Mouse (Mus musculus): ENCODE results near the gene Rab3il1.

Gene Rab3il1

DNA sequence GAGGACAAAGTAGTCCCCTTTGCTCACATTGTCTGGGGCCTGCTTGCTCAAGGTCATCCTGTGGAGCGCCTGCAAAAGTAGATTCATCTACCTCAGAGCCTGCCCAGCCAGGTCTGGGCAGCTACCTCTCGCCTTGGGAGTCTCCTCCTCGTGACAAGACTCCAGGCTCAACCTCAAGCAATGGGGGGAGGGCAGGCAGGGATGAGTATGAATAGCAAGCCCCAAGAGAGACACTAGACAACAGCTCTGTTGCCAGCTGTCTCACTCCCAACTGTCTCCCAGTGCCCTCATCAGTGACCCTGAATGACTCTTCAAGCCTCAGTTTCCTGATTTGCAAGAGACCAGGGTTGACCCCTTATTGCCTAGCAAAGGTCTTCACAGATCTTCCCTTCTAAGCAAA lies 11.9 kb downstream of the Rab3il1 start:
- DNase-seq (ENCODE audit: low read depth, low spot score), result no peak

DNA sequence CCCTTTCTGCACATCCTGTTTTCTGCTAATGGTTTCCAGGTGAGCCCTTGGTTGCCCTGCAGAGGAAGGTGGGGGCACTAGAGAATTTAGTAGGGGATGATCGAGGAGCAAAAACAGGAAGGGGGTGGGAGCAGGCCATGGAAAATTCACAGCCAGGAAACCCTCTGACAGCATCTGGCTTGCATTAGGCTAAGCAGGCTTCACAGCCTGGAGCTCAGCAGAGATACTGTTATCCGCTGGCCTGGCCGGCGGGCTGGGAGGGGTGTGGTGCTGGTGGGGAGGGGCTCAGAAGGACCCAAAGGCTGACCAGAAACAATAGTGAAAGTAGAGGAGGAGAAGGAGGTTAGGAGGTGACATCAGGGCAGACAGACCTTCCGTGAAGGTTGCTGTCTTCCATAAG lies 12.4 kb downstream of the Rab3il1 start:
- no peak for DNase-seq (ENCODE audit: low read depth, low spot score)

DNA sequence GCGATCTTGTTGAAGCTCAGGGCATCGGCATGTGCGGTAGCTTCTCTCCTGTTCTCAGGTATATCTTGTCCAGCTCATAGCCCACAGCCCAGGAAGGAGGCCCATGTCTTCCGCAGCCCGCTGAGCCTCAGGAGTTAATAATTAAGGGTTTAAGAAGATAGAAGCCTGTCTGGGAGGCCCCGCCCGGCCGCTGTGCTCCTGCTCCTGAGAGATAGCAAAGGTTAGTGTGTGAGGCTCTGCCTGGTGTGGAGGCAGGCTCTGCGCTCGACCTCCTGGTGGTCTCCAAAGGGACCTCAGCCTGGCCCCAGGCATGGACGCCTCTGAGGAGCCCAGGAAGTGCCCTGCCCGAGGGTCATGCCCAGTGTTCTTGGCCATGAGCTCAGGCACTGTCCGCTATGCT lies 13.4 kb downstream of the Rab3il1 start:
- DNase-seq (ENCODE audit: low read depth, low spot score), result no peak

DNA sequence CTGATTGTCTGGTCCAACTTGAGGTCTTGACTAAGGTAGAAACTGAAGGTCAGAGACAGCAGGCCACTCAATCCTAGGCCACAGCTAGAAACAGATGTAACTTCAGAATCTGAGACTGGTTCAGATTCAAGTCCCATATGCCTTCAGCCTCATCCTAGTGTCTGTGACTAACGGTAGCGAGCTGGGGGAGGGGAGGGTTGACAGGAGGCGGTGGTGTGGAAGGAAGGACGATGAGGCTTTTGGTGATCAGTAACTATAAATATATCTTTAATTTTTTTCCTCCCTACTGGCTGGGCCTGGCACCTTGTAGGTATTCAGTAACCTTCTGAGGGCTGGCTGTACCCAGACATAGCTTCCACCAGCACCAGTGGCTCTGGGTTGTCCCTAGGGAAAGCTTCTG lies 14.0 kb downstream of the Rab3il1 start:
- no peak for DNase-seq (ENCODE audit: low read depth, low spot score)

DNA sequence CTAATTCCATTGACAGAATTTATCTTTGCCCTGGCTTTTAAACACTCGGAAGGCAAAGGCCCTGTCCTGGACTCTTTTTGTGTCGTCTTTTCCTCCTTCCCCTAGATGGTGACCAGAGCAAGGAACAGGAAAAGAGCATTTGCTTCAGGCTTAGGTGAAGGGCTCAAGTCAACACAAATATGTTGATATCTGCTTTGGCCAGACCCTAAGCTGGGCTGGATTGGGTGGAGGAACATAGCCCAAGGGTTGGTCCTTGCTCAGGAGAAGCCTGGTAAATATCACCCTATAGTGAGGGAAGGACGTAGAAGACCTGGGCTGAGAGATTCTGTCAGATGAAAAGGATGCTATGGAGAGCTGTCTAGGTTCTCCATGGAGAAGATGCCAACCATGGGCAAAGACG lies 14.7 kb downstream of the Rab3il1 start:
- DNase-seq (ENCODE audit: low read depth, low spot score), result no peak

DNA sequence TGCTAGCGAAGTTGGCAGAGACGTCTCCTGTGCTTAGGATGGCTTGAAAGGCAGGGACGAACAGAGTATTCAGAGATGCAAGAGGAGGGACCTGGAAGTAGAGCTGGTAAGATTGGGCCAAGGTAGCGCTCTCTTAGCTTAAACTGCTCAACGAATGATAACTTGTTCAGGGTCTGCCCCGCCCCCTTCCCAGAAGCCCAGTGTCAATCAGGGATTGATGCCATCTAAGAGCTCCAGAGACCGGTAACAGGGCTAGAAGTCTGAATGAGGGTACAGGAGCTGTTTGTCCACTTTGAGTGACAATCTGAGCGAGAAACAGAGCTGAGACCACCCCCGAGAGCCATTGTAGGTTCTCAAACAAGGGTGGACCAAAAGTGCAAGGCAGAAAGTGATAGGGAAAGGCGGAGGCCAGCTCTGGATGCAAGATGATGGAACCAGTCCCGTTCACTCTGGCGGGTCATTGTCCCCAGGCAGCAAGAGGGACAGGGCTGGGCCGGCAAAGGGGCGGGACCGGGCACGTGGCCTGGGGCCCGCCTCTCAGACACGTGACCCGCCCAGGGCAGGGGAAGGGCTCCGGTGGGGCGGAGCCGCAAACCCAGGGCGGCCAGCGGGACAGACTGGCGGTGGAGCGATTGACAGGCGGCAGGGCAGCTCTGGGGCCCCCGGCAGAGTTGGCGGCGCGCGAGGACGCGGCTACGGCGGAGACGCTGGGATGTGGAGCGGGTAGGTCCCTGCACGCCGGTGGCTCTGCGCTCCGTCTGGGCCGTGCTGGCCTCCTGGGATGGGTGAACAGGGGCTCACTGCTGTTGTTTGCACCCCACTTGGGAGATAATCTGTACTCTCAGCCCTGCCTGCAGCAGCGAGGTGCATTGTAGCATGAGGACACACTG lies 16.4 kb downstream of the Rab3il1 start:
- DNase-seq (ENCODE audit: low read depth, low spot score), result peak; percentile 82

DNA sequence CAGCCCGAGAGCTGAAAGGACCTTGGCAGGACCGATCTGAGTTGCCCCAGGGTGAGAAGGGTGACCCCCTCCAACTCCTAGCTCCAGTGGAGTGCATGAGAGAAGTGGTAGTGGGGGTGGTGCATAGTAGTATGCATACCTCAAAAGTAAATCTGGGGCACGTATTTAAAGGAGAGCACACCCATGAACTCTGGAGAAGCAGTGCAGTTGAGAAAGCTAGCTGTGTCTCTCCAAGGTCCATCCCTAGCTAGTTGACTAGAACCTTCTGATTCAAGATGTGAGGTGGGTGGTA lies 17.0 kb downstream of the Rab3il1 start:
- DNase-seq (ENCODE audit: low read depth, low spot score), result no peak

DNA sequence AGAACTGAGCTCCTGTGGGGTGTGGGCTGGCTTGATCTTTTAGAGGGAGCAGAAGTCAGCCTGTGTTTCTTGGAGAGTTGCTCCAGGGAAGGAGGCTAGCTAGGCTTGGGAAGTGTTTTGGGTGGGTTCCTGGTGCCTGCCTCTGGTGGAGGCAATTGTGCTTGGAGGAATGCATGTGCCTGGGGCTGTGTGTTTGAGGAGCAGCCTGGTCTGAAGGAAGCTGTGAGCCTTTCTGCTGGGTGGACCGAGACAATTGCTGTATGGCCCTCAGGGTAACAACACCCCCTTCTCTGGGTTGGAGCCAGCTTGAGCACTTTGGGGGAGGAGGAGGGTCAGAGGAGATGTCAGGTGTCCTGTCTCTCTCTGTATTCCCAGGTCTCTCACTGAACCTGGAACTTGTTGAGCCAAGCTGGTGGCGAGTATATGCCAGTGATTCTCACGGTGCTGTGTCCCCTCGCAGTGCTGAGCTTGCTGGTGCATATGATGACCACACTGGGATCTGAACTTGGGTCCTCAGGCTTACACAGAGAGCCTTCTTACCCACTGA lies 17.8 kb downstream of the Rab3il1 start:
- no peak for DNase-seq (ENCODE audit: low read depth, low spot score)

DNA sequence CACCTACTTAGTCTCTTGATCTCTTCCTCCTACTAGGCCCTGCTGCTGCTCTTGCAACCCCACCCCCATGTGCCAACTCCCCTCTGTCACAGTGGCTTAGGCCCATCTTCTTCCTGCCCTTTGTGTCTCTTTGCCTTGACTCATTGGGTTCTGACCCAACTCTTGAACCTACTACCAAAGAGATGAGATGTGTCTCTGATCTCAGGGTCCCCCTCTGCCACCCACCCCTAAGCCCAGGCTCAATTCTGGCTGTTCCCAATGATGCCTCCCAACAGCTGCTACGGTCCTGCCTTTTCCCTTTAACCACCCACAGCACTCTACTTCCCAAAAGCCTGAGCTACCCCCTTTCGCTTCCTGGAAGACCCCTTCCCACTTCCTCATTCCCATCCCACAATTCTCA lies 20.5 kb downstream of the Rab3il1 start:
- DNase-seq (ENCODE audit: low read depth, low spot score), result no peak

DNA sequence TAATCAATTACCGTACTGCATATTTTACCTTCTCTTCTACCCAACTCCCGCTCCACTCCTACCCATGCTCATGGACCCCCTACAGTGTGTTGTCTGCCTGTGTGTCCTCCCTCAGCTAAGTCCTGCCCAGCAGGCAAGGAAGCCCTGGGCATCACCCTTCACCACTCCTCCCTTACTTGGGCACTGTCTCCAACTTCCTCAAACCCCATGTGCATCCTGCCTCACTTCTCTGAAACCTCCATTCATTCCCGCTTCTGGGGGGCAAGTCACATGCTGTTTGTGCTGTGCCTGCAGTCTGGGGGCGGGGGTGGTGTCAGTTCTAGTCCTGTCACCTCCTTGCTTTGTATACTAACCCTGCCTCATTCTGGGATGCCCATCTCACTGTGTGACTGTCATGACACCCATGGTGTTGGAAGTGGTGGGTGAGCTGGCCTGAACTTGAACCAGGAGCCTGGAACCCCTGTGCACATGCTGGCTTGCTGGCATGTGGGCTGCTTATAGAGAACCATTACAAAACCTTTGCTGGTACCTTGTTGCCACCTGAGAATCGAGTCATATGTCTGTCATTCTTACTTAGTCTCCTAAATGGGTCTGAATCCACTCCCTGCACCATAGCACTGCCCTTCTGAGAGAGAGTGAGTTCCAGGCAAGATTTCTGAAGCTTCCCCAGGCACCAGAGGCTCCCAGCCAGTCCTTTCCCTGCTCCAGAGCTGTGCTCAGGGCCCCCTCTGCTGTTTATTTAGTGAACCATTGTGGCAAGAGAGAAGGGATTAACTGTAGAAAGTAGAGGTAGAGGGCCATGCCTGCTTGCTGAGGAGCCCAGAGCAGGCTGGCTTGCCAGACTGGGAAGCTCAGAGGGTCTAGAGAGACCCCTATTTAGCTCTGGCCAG lies 21.2 kb downstream of the Rab3il1 start:
- DNase-seq (ENCODE audit: low read depth, low spot score), result peak; percentile 58

DNA sequence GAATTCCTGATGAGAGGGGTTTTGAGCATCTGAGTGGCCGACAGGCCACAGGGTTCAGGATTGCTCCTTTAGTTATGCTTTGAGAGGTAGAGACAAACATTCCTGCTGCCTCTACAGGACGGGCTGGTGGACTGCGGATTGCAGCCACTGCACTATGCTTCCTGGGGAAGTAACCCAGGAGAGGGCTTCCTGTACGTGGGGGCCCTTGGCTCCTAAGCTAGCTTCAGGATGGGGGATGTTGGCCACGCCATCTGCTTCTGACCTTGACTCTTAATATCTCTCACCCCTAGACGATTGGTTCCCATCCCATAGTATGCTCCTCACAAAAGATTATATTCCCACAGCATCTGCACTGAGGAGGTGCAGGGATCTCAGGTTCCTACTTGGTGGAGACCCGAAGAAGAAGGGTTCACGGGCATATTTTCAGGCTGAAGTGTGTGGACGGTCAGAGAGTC lies 21.9 kb downstream of the Rab3il1 start:
- no peak for DNase-seq (ENCODE audit: low read depth, low spot score)

DNA sequence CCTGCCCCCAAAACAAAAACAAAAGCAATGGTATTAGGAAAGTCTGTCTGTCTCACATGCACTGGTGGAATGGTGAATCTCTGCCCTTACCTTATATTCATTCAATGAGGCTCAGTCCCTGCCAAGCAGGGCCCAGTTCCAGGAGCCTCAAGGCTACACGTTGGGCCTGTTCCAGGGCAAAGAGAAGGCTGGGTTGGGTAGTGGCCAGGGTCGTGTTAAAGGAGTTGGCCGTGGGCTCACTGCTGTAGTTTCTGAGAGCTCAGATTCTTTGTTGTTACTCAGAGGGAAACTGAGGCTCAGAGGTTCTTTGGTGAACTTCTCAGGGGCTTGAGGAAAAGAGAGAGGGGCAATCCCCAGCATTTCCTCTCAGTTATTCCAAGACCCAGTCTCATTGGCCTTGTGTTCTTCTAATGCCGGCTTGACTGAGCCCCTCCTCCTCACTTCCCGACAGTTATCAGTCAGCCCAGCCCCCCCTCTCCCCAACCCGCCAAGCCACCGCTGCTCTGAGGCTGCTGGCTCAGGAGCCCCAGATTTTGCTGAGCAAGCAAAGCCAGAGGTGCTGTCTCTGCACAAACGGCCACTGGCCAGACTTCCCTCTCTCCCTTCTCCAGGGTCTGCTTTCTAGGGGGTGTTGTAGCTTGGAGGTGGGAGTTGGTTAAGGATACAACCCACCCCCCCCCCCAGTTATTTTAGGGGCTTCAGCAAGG lies 23.9 kb downstream of the Rab3il1 start:
- DNase-seq (ENCODE audit: low read depth, low spot score), result peak; percentile 65

DNA sequence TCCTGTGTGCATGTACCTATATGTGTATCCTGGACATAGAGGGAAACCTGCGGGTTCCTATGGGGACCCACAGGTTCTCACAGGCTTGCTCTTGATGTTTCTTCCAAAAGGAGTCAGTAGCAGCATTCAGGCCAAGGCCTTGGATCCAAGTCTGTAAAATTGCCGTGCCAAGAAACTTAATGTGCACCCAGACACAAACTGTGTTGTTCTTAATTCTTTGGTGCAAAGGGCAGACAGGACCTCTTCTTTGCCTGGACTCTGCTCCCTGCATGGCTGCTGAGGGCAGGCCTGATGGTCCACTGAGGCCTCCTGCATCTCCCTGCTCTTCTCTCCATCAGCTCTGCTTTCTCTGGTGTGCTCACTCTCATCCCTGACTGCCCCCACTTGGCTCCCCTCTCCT lies 28.3 kb downstream of the Rab3il1 start:
- DNase-seq (ENCODE audit: low read depth, low spot score), result no peak

DNA sequence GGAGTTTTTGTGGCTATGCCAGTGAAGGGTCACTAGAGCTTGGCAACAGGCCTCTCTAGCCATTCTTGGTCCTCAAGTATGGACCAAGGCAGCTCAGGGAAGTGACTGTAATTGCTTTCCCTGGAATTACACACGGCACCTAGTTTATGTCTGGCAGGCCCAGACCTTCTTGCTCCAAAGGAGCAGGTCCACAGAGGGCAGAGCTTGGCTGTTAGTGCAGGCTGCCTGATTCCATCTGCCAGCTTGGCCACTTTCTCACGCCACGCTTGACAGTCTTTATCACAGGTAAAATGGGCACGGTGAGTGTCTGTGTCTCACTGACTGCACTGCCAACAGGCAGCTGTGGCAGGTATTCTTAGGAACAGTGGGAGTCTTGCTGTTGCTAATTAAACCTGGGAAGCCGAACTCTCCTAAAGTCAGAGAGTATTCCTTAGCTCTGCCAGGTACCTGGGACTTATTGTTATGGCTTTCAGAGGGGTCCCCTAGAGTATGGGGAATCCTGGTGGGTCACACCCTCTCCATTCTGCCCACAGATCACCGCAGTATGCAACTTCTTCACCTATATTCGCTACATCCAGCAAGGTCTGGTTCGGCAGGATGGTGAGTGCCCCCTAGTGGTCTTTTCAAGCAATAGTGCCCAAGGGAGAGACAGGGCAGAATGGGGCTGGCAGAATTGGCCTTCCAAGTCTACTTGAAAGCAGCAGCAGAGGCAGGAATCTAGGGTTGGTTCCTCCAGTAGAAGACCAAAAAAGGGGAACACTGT lies 31.9 kb downstream of the Rab3il1 start:
- peak; percentile 80 for DNase-seq (ENCODE audit: low read depth, low spot score)

DNA sequence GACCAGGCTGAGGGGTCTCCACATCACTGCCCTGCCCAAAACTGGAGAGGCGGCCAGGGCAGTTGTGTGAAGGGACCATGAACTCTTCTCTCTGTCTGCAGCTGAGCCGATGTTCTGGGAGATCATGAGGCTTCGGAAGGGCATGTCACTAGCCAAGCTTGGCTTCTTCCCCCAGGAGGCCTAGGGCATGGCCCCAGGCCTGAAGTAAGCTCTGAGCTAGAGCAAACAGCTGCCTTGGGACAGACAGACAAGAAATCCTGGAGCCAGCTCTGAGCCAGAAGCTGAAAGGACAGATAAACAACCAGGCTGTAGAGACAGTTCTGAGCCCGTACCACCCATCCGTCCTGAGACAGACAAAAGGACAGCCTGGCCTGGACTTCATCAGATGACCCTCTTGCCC lies 32.9 kb downstream of the Rab3il1 start:
- DNase-seq (ENCODE audit: low read depth, low spot score), result no peak

DNA sequence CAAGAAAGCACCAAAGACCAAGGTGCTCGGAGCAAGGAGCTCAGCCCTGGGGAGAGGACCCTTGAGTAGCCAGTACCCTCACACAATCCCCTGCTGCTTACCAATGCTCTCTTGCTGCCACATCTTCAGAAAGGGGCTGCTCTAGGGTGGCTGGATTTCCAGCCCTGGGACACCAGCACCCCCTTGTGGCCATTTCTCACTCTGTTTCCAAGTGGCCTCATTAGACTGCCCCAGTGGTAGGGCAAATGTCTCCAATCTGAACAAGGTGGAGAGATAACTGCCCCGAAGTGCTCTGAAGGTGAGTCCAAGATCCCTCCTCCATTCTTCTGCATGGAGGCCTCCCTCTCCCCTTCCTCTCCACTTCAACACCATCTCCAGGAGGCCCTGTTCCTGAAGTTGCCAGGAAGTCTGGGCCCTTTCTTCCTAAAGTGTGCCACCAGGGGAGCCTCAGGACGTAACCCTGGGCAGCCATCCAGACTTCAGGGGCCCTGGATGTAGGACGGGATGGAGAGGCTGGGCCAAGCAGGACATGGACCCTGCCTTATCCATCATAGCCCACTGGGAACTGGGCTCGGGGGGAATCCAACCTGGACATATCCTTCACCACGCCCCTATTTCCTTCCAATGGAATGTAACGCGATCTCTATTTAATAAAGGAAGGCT lies 33.4 kb downstream of the Rab3il1 start:
- DNase-seq (ENCODE audit: low read depth, low spot score), result peak; percentile 77

DNA sequence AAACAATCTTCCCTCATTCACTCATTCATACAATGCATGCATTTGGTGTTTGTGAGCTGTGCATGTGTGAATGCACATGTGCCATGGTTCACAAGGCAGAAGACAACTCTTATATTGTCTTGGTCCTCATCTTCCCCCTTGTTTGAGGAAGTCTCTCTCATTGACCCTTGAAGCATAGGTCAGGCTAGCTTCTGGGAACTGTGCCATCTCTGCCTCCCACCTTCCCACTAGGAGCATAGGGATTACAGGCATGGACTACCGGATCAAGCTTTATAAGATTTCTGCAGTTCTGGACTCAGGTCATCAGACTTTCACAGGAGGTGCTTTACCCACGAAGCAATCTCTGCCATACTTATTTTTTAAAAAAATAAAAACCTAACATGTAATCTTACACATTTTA lies 36.1 kb downstream of the Rab3il1 start:
- DNase-seq (ENCODE audit: low read depth, low spot score), result no peak

DNA sequence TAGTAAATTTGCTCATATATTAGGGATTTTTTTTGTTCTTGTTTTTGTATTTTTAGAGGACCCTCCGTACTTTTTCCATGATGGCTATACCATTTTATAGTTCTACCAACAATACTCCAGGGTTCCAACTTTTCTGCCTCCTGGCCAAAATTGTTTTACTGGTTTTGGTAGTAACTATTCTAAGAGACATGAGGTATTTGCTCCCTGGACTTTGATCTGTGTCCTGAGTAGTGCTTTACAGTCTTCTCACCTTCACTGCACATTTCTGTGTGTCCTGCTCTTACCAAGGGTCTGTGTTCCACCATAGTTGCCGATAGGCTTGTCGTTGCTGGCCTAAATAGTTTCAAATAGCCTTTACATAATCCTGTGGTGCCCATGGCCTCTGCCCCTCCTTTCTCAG lies 36.9 kb downstream of the Rab3il1 start:
- DNase-seq (ENCODE audit: low read depth, low spot score), result no peak

DNA sequence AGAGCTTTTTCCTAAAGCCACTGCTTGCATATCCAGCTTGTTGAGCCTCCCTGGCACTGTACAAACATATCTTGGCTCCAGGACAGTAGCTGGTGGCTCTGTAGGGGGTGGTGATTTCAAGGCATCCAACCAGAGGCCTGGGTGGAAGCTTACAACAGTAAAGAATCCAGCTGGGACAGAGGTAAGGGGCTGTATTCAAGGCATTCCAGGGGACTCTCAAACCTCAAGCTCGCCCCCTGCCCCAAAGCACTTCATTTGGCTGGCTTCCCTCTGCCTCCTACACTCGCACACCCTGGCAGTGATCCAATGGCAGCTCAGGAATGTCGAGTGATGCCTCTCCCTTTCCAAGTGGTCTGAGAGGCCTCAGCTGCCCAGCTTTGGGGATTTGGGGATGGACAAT lies 37.4 kb downstream of the Rab3il1 start:
- DNase-seq (ENCODE audit: low read depth, low spot score), result peak; percentile 50

DNA sequence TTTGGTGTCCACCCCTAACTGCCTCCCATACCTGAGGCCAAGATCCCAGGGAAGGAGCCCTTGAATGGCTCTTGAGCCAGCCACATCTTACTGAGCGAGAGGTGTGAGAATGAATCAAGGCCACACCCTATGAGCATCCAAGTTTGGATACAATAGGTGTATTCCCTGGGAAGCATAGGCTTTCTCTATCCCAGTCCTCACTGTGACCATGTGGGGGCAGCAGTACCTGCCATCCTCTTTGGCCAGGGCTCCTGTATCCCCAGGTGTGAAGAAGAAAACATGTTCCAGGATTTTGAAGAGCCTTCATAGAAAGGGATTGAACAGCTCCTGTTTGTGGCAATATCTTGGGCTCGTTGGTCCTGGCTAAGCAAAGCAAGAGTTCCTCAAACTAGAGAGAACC lies 38.1 kb downstream of the Rab3il1 start:
- peak; percentile 45 for DNase-seq (ENCODE audit: low read depth, low spot score)

All from brain, adult 2 months (tissue).